ENCODE assay signal across 8 mouse cellular contexts in the genomic region with DNA sequence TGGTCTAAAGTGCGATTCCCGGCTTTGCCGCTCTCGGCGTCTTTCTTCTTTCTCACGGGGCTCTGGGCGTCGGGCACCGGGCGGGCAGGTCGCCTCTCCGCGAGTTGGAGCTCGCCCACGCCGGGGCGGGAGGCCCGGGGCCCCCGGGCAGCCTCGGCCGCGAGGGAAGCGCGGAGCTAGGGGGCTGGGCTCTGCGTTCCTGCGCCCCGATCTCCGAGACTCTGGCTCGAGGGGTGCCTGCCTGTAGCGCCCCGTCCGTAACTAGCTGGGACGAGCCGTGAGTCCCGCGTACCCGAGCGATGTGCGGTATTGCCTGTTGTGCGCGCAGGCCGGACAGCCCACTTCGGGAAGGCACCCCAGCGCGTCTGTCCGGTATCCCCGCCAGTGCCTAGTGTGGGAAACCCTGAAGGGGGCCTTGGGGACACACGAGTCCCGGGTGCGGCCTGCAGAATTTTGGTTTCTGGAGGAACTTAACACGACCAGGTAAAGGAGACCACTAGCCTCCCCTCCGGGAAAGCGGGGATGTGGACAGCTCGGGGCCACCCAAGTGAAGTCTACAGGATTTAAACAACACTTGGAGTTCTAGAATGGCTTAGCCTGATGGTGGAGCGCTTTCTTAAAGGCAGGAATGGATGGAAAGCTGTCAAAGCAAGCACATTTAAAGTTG. TPM values are rescaled to one million over a fixed set of nuclear protein-coding genes. Genes with fewer than 3 reads are reported as not detected.
DNase-seq lines count a peak whose midpoint lies in the region; ATAC-seq and TF ChIP-seq lines count a peak whose summit lies in the region.

No protein-coding gene starts in this region.

- DNase-seq in neural tube, embryonic 11.5 days (ENCODE audit: low spot score) = no peak
- no peak for DNase-seq in neural tube, embryonic 10.5 days (ENCODE audit: extremely low spot score, low spot score)
- peak; percentile 67 for DNase-seq in adrenal gland, postnatal 10 days
- DNase-seq in hindbrain, embryonic 14.5 days (ENCODE audit: low spot score) = no peak
- no peak for DNase-seq in thymus, postnatal 10 days (ENCODE audit: low spot score in 2 of 2)

- no peaks in the 10 kb centered on the region for H3K27me3 ChIP-seq in neural tube, embryonic 11.5 days (ENCODE audit: control insufficient read depth, insufficient read depth, low read length)
- H3K27me3 ChIP-seq in erythroblast, embryonic 14.5 days (ENCODE audit: control insufficient read depth) = peaks cover 51% of the 10 kb centered on the region
- no peaks in the 10 kb centered on the region for H3K27me3 ChIP-seq in hindbrain, embryonic 14.5 days (ENCODE audit: control insufficient read depth, insufficient read depth, low read length)
- peaks cover 11% of the 10 kb centered on the region for H3K27me3 ChIP-seq in liver, embryonic 12.5 days (replicated peaks)
- H3K27me3 ChIP-seq in myocyte (ENCODE audit: control insufficient read depth, insufficient read depth, insufficient read length) = no peaks in the 10 kb centered on the region

- peak overlapping the region; percentile 60 for H3K4me3 ChIP-seq in neural tube, embryonic 11.5 days (ENCODE audit: low read depth, low read length)
- H3K4me3 ChIP-seq in erythroblast, embryonic 14.5 days (replicated peaks) = peak overlapping the region; percentile 69
- H3K4me3 ChIP-seq in hindbrain, embryonic 14.5 days (replicated peaks; ENCODE audit: low read length) = peak overlapping the region; percentile 68
- peak overlapping the region; percentile 73 for H3K4me3 ChIP-seq in liver, embryonic 12.5 days
- H3K4me3 ChIP-seq in myocyte = peak overlapping the region; percentile 84

- under 1% methylated on average over 48 of the region's 55 CpGs for WGBS in neural tube, embryonic 11.5 days
- under 1% methylated on average over 55 of the region's 55 CpGs for WGBS in hindbrain, embryonic 14.5 days
- WGBS in liver, embryonic 12.5 days (ENCODE audit: insufficient replicate concordance) = under 1% methylated on average over 55 of the region's 55 CpGs

- peak overlapping the region; percentile 91 for H3ac ChIP-seq in myocyte (ENCODE audit: control insufficient read depth, insufficient read length)

- H3K79me2 ChIP-seq in myocyte (ENCODE audit: control insufficient read depth, insufficient read depth) = peaks cover 48% of the 10 kb centered on the region

- peak overlapping the region; percentile 85 for H3K4me2 ChIP-seq in neural tube, embryonic 11.5 days (ENCODE audit: low read depth)
- peak overlapping the region; percentile 78 for H3K4me2 ChIP-seq in hindbrain, embryonic 14.5 days (replicated peaks)
- H3K4me2 ChIP-seq in liver, embryonic 12.5 days = peak overlapping the region; percentile 98
- H3K4me2 ChIP-seq in myocyte (ENCODE audit: low read depth) = peak overlapping the region; percentile 89

- peak overlapping the region; percentile 86 for H3K27ac ChIP-seq in neural tube, embryonic 11.5 days (ENCODE audit: low read depth, low read length)
- H3K27ac ChIP-seq in hindbrain, embryonic 14.5 days = peak overlapping the region; percentile 74
- H3K27ac ChIP-seq in liver, embryonic 12.5 days = peak overlapping the region; percentile 88

- no peak for TF ChIP-seq POLR2A in myocyte (IDR thresholded peaks at IDR 0.05; ENCODE audit: insufficient read length, low read depth)

- H3K4me1 ChIP-seq in neural tube, embryonic 11.5 days (ENCODE audit: control insufficient read depth, insufficient read depth, low read length) = peaks cover 13% of the 10 kb centered on the region
- peaks cover 26% of the 10 kb centered on the region for H3K4me1 ChIP-seq in erythroblast, embryonic 14.5 days (ENCODE audit: control insufficient read depth)
- peaks cover 22% of the 10 kb centered on the region for H3K4me1 ChIP-seq in hindbrain, embryonic 14.5 days (replicated peaks; ENCODE audit: control insufficient read depth, insufficient read depth, low read length)
- H3K4me1 ChIP-seq in liver, embryonic 12.5 days = peaks cover 39% of the 10 kb centered on the region

- peak overlapping the region; percentile 77 for H3K9ac ChIP-seq in neural tube, embryonic 11.5 days (ENCODE audit: low read length)
- peak overlapping the region; percentile 68 for H3K9ac ChIP-seq in hindbrain, embryonic 14.5 days
- H3K9ac ChIP-seq in liver, embryonic 12.5 days = peak overlapping the region; percentile 81

- H3K9me3 ChIP-seq in neural tube, embryonic 11.5 days (ENCODE audit: control insufficient read depth, low read length) = no peaks in the 10 kb centered on the region
- no peaks in the 10 kb centered on the region for H3K9me3 ChIP-seq in erythroblast, embryonic 14.5 days (ENCODE audit: control insufficient read depth, low read length)
- no peaks in the 10 kb centered on the region for H3K9me3 ChIP-seq in hindbrain, embryonic 14.5 days (ENCODE audit: control insufficient read depth, low read length)
- no peaks in the 10 kb centered on the region for H3K9me3 ChIP-seq in liver, embryonic 12.5 days (replicated peaks)

- no peaks in the 10 kb centered on the region for H3K36me3 ChIP-seq in neural tube, embryonic 11.5 days (ENCODE audit: control insufficient read depth, insufficient read depth, low read length)
- H3K36me3 ChIP-seq in erythroblast, embryonic 14.5 days (ENCODE audit: control insufficient read depth) = no peaks in the 10 kb centered on the region
- no peaks in the 10 kb centered on the region for H3K36me3 ChIP-seq in hindbrain, embryonic 14.5 days (replicated peaks; ENCODE audit: control insufficient read depth, insufficient read depth)
- H3K36me3 ChIP-seq in liver, embryonic 12.5 days = no peaks in the 10 kb centered on the region
- H3K36me3 ChIP-seq in myocyte (ENCODE audit: control insufficient read depth, insufficient read depth) = no peaks in the 10 kb centered on the region

- ATAC-seq in neural tube, embryonic 11.5 days (ENCODE audit: insufficient read depth, low FRiP score, low TSS enrichment) = peak; percentile 58
- ATAC-seq in hindbrain, embryonic 14.5 days (ENCODE audit: low FRiP score) = peak; percentile 67
- no peak for ATAC-seq in liver, embryonic 12.5 days

TF ChIP-seq in myocyte, 11 proteins besides CTCF, POLR2A, EP300 and RAD21:
- TF ChIP-seq E2F4 (IDR thresholded peaks at IDR 0.05; ENCODE audit: insufficient read depth) (peak; percentile 9), TCF12 (IDR thresholded peaks at IDR 0.05; ENCODE audit: insufficient read depth, poor library complexity, severe bottlenecking) (no peak), CEBPB (IDR thresholded peaks at IDR 0.05; ENCODE audit: insufficient read depth, poor library complexity, severe bottlenecking) (no peak)

RNA-seq across cellular contexts. Expression of a gene that starts 0.5 kb away (rescaled TPM):
- polyA plus RNA-seq in neural tube, embryonic 11.5 days (2014; fragmentation: Nextera tagmentation; extraction: Ambion mirVana) = 27.8 and 28.5 TPM in 2 replicates
- 10 to 100 TPM; 32.0 to 38.6 TPM for total RNA-seq in adrenal gland, postnatal 10 days (2021)
- polyA plus RNA-seq in erythroblast, embryonic 14.5 days (2012) = 0.01 TPM in 1 of 2 replicates, not detected in the other
- 9.5 and 10.6 TPM in 2 replicates for polyA plus RNA-seq in hindbrain, embryonic 14.5 days (2014; fragmentation: Nextera tagmentation; extraction: Ambion mirVana)
- polyA plus RNA-seq in liver, embryonic 12.5 days (2016; fragmentation: Nextera tagmentation; extraction: Ambion mirVana) = 5.0 and 5.3 TPM in 2 replicates
- 11.7 TPM for polyA plus RNA-seq in myocyte (2012; fragmentation: generic; extraction: Trizol)
